Mouse (Mus musculus): ENCODE results near the gene Arl8b. TPM values are rescaled to one million over a fixed set of nuclear protein-coding genes. Genes with fewer than 3 reads are reported as not detected.

Gene Arl8b
- total and polyA plus RNA-seq, 3 experiments = 37.7 to 120 (median 75.2) TPM

GRCm38 (mm10) chr6:108824816-108825545 lies 42.1 kb downstream of the Arl8b start:
- Histone ChIP-seq H3K27me3 (ENCODE audit: control insufficient read depth in 1 of 2, insufficient read depth in 2 of 2, low read length in 2 of 2) (no peaks in the 10 kb centered on the region), H3K79me2 (ENCODE audit: control insufficient read depth, insufficient read depth, low read length, poor library complexity) (peaks cover 13% of the 10 kb centered on the region), H3K4me3 (ENCODE audit: control insufficient read depth in 1 of 2, insufficient read depth in 1 of 2, low read depth in 2 of 2, low read length in 2 of 2) (no peak overlapping the region), H3K9ac (ENCODE audit: control insufficient read depth, low read depth, low read length, poor library complexity, severe bottlenecking) (no peak overlapping the region), H3K27ac (ENCODE audit: control insufficient read depth, low read depth, low read length) (no peak overlapping the region), H3K4me1 (ENCODE audit: control insufficient read depth in 1 of 2, insufficient read depth in 2 of 2, low read length in 2 of 2) (peaks cover 0 to 8% of the 10 kb centered on the region in 2 experiments; a peak in 3 of 4 replicates), H3K9me3 (replicated peaks; ENCODE audit: insufficient read depth, low read length) (no peaks in the 10 kb centered on the region), H3K36me3 (ENCODE audit: control insufficient read depth in 1 of 2, insufficient read depth in 2 of 2, low read length in 2 of 2) (peaks cover 2 to 12% of the 10 kb centered on the region in 2 experiments; a peak in 3 of 4 replicates)
- no peak for DNase-seq (ENCODE audit: low read depth, low spot score)
- TF ChIP-seq JUND (IDR thresholded peaks at IDR 0.05; ENCODE audit: low read depth, low read length) (no peak), UBTF (IDR thresholded peaks at IDR 0.05; ENCODE audit: borderline replicate concordance, insufficient read depth, low read depth, low read length) (no peak)

- H3K27ac ChIP-seq (ENCODE audit: control insufficient read depth, low read depth, low read length) = no peak overlapping the region
- no peak for DNase-seq (ENCODE audit: low read depth, low spot score)
- H3K9me3 ChIP-seq (replicated peaks; ENCODE audit: insufficient read depth, low read length) = no peaks in the 10 kb centered on the region
- H3K9ac ChIP-seq (ENCODE audit: control insufficient read depth, low read depth, low read length, poor library complexity, severe bottlenecking) = no peak overlapping the region
- H3K79me2 ChIP-seq (ENCODE audit: control insufficient read depth, insufficient read depth, low read length, poor library complexity) = peaks cover 13% of the 10 kb centered on the region
- TF ChIP-seq NELFE (IDR thresholded peaks at IDR 0.05; ENCODE audit: low read depth, low read length) (no peak), ETS1 (IDR thresholded peaks at IDR 0.05; ENCODE audit: low read depth, low read length) (no peak), MAFK (IDR thresholded peaks at IDR 0.05; ENCODE audit: borderline replicate concordance, low read depth, low read length) (no peak), ZC3H11A (IDR thresholded peaks at IDR 0.05; ENCODE audit: low read depth, low read length) (no peak), MAX (IDR thresholded peaks at IDR 0.05; ENCODE audit: low read length) (no peak), RCOR1 (IDR thresholded peaks at IDR 0.05; ENCODE audit: low read depth, low read length) (no peak), TBP (IDR thresholded peaks at IDR 0.05; ENCODE audit: low read depth, low read length) (no peak), MYB (IDR thresholded peaks at IDR 0.05; ENCODE audit: low read depth, low read length) (no peak), ZKSCAN1 (IDR thresholded peaks at IDR 0.05; ENCODE audit: low read depth, low read length) (no peak), CHD1 (IDR thresholded peaks at IDR 0.05; ENCODE audit: low read depth, low read length) (no peak), MXI1 (IDR thresholded peaks at IDR 0.05; ENCODE audit: low read depth, low read length) (no peak), ELF1 (IDR thresholded peaks at IDR 0.05; ENCODE audit: low read depth, low read length) (no peak), CHD2 (IDR thresholded peaks at IDR 0.05; ENCODE audit: low read length) (no peak), ZNF384 (IDR thresholded peaks at IDR 0.05; ENCODE audit: low read depth, low read length) (no peak), POLR2AphosphoS5 (IDR thresholded peaks at IDR 0.05; ENCODE audit: borderline replicate concordance, low read depth, low read length) (no peak), KAT2A (conservative IDR thresholded peaks at IDR 0.05; ENCODE audit: low read depth, low read length) (no peak)
- H3K27me3 ChIP-seq (ENCODE audit: control insufficient read depth in 1 of 2, insufficient read depth in 2 of 2, low read length in 2 of 2) = no peaks in the 10 kb centered on the region
- H3K4me1 ChIP-seq (ENCODE audit: control insufficient read depth in 1 of 2, insufficient read depth in 2 of 2, low read length in 2 of 2) = peaks cover 1 to 14% of the 10 kb centered on the region in 2 experiments; a peak in 3 of 4 replicates
- H3K36me3 ChIP-seq (ENCODE audit: control insufficient read depth in 1 of 2, insufficient read depth in 2 of 2, low read length in 2 of 2) = peaks cover 6 to 12% of the 10 kb centered on the region in 2 experiments
- no peak overlapping the region for H3K4me3 ChIP-seq (ENCODE audit: control insufficient read depth in 1 of 2, insufficient read depth in 1 of 2, low read depth in 2 of 2, low read length in 2 of 2)
Measured at GRCm38 (mm10) chr6:108826070-108826469, 43.2 kb downstream of the Arl8b start.
